Mouse (Mus musculus) hindbrain, postnatal 0 days (tissue): ENCODE data around the gene Cap2. TPM values are rescaled to one million over a fixed set of nuclear protein-coding genes. Genes with fewer than 3 reads are reported as not detected.
A peak's percentile ranks its signal among the peaks of the same experiment; 100 is the strongest.

Source experiments
- ATAC-seq: fragments of 200-750 bp; cut with Nextera tagmentation; 2 replicates; pipeline ENCODE4 v1.8.0; 2017; ENCODE audit warnings: mild to moderate bottlenecking, moderate TSS enrichment, moderate library complexity
- DNase-seq: peaks from one replicate; pipeline ENCODE4 v3.0.0-alpha.2; 2015; ENCODE audit warnings: low spot score
- H3K27ac ChIP-seq: fragments of 300-500 bp; sonication (generic); 2 replicates; pipeline ENCODE4 v1.5.1; 2014; ENCODE audit warnings: mild to moderate bottlenecking
- H3K27me3 ChIP-seq: fragments of 300-500 bp; sonication (generic); 2 replicates; pipeline ENCODE4 v1.6.1; 2014; ENCODE audit warnings: low read length, mixed read lengths; ENCODE audit not compliant: insufficient read depth
- H3K36me3 ChIP-seq: fragments of 300-500 bp; sonication (generic); 2 replicates; pipeline ENCODE4 v1.6.1; 2014; ENCODE audit warnings: low read length, mixed read lengths; ENCODE audit not compliant: insufficient read depth
- H3K4me1 ChIP-seq: fragments of 300-500 bp; sonication (generic); 2 replicates; pipeline ENCODE4 v1.6.1; 2014; ENCODE audit warnings: antibody characterized with exemption, low read length, mixed read lengths; ENCODE audit not compliant: insufficient read depth
- H3K4me2 ChIP-seq: fragments of 300-500 bp; sonication (generic); 2 replicates; pipeline ENCODE4 v1.6.1; 2014; ENCODE audit warnings: low read depth, mild to moderate bottlenecking, low read length, moderate library complexity, mixed read lengths
- H3K4me3 ChIP-seq: fragments of 300-500 bp; sonication (generic); 2 replicates; pipeline ENCODE4 v1.5.1; 2014; ENCODE audit warnings: low read length
- H3K9ac ChIP-seq: fragments of 300-500 bp; sonication (generic); replicated peaks from 2 replicates; pipeline ENCODE4 v1.6.1; 2014; ENCODE audit warnings: mild to moderate bottlenecking, low read length, moderate library complexity, mixed read lengths
- H3K9me3 ChIP-seq: fragments of 300-500 bp; sonication (generic); 2 replicates; pipeline ENCODE4 v1.6.1; 2016; ENCODE audit warnings: low read length, mixed read lengths
- CTCF ChIP-seq: IDR thresholded peaks from 2 replicates; pipeline ENCODE4 v1.5.1; 2016; ENCODE audit warnings: antibody characterized with exemption, control low read depth, low read depth
- WGBS: fragments of 180-500 bp; shearing (Covaris S2); extraction: QIAGEN DNeasy Blood & Tissue Kit; methylation state at CpG from one replicate; pipeline ENCODE4 v1.1.7; 2014; 5-methylcytosine and 5-hydroxymethylcytosine counted together
- polyA plus RNA-seq: library from polyadenylated mRNA; unstranded; fragments of >200 nt; fragmentation: Nextera tagmentation; extraction: Ambion mirVana; gene quantifications from 2 replicates; pipeline ENCODE4 v1.2.1, GENCODE M21; 2015
- total RNA-seq: library from RNA; depleted of rRNA; stranded (reverse); fragments of >200 nt; gene quantifications from 2 replicates; pipeline ENCODE4 v1.2.3, GENCODE M21; 2014

Gene Cap2
- total and polyA plus RNA-seq, 2 experiments from 2014 or later: 9.3 to 16.6 TPM

DNA sequence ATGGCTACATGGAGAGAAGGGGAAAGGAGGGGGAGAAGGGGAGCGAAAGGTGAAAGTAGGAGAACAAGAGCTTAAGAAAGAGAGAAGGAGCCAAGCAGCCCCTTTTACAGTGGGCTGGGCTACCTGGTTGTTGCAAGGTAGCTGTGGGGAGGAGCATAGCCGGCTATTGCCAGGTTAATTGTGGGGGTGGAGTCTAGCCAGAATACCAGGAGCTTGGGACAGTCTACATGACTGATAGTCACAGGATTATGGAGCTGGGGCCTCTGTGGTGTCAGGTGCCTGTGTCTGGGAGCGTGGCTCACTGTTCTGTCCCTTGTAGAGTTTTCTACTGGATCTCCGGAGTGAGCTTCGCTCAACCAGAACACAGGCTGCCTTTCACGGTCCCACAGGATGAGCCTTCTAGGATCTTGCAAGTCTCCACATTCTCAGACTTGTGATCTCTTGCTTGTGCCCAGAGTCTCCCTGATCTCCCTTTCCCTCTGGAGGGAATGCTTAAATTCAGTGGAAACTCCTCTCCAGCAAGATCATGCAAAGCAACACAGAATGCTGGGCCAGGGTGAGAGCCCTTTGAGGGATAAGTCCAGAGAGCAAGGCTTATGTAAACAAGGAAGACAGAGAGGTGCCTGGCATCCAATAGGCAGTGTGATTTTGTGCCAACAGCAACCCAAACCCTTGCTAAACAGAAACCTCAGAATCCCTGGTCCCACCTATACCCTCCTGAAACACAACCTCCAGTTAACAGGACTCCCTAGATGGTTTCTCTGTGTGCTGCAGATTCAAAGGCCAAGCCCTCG lies 119.5 kb downstream of the Cap2 start:
- ATAC-seq: no peak
- 85% methylated on average over 7 of the region's 7 CpGs for WGBS

GRCm38 (mm10) chr13:46626608-46627007 lies 125.0 kb downstream of the Cap2 start:
- no peak overlapping the region for H3K9ac ChIP-seq
- no peak overlapping the region for H3K27ac ChIP-seq
- no peaks in the 10 kb centered on the region for H3K36me3 ChIP-seq
- DNase-seq (no peak), ATAC-seq (no peak)
- 75% methylated on average over 9 of the region's 9 CpGs for WGBS
- no peak overlapping the region for H3K4me3 ChIP-seq
- H3K27me3 ChIP-seq: no peaks in the 10 kb centered on the region
- H3K9me3 ChIP-seq: no peaks in the 10 kb centered on the region
- H3K4me1 ChIP-seq: no peaks in the 10 kb centered on the region
- H3K4me2 ChIP-seq: no peak overlapping the region
- no peak for TF ChIP-seq CTCF

More for the DNA sequence above, 119.5 kb downstream of the Cap2 start:
- H3K27me3 ChIP-seq: no peaks in the 10 kb centered on the region
- H3K4me2 ChIP-seq: no peak overlapping the region
- H3K36me3 ChIP-seq: no peaks in the 10 kb centered on the region
- no peaks in the 10 kb centered on the region for H3K4me1 ChIP-seq
- H3K9me3 ChIP-seq: no peaks in the 10 kb centered on the region
- H3K27ac ChIP-seq: no peak overlapping the region
- no peak overlapping the region for H3K9ac ChIP-seq
- no peak for DNase-seq
- no peak overlapping the region for H3K4me3 ChIP-seq
- no peak for TF ChIP-seq CTCF

DNA sequence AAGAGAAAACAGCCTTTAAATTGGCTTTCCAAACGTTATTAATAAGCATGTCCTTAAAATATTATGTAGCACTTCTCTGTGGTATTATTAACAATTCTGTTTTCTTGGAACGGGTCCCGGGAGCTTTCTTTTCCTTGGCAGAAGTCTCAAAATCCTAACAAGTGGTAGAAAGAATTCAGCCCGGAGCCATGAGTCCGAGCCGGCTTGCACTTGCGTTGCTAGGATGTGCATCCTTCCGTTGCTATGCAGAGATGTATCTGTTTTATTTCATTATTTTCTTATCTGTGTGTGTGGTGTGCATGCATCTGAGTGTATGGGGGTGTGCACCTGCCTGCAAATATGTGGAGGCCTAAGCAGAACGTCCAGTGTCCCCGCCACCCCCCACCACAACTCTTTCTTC lies 126.2 kb downstream of the Cap2 start:
- peak; percentile 64 for ATAC-seq
- no peaks in the 10 kb centered on the region for H3K36me3 ChIP-seq
- no peak overlapping the region for H3K4me2 ChIP-seq
- H3K4me1 ChIP-seq: no peaks in the 10 kb centered on the region
- no peaks in the 10 kb centered on the region for H3K9me3 ChIP-seq
- no peak for TF ChIP-seq CTCF
- H3K27me3 ChIP-seq: no peaks in the 10 kb centered on the region
- no peak overlapping the region for H3K9ac ChIP-seq
- 33% methylated on average over 10 of the region's 10 CpGs for WGBS
- 0 out of 2 replicates have a peak overlapping the region, but pooled peaks have one; percentile 22 for H3K27ac ChIP-seq
- H3K4me3 ChIP-seq: no peak overlapping the region
- peak; percentile 73 for DNase-seq

GRCm38 (mm10) chr13:46629391-46629790 lies 127.7 kb downstream of the Cap2 start:
- H3K9me3 ChIP-seq: no peaks in the 10 kb centered on the region
- DNase-seq (no peak), ATAC-seq (no peak)
- no peak overlapping the region for H3K27ac ChIP-seq
- WGBS: 89% methylated on average over 6 of the region's 6 CpGs
- H3K9ac ChIP-seq: no peak overlapping the region
- H3K4me3 ChIP-seq: no peak overlapping the region
- H3K4me2 ChIP-seq: no peak overlapping the region
- H3K36me3 ChIP-seq: no peaks in the 10 kb centered on the region
- H3K27me3 ChIP-seq: no peaks in the 10 kb centered on the region
- 0 out of 2 replicates have a peak, but pooled peaks cover 5% of the 10 kb centered on the region for H3K4me1 ChIP-seq
- no peak for TF ChIP-seq CTCF

DNA sequence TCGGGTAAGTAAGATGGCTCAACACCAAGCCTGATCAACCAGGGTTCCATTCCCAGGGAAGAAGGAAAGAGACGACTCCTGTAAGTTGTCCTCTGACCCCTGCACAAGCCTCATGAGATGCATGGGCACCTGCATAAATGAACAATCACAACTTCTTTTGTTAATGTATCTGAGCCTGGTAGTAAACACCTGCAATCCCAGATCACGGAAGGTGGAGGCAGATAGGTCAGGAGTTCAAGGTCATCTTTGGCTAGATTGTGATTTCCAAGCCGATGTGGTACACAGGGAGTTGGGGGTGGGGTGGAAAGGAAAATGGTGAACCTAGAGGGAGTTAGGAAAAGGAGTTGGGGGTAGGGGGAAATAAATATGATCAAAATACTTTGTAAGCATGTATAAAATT lies 131.1 kb downstream of the Cap2 start:
- H3K27ac ChIP-seq: peak overlapping the region; percentile 80; the same call in 1 of the 2 replicates
- TF ChIP-seq CTCF: no peak
- WGBS: 66% methylated on average over 4 of the region's 4 CpGs
- DNase-seq: no peak
- H3K36me3 ChIP-seq: no peaks in the 10 kb centered on the region; the same call in 1 of the 2 replicates
- H3K27me3 ChIP-seq: no peaks in the 10 kb centered on the region
- no peak overlapping the region for H3K4me2 ChIP-seq
- H3K9me3 ChIP-seq: no peaks in the 10 kb centered on the region
- no peak overlapping the region for H3K9ac ChIP-seq
- H3K4me1 ChIP-seq: 0 out of 2 replicates have a peak, but pooled peaks cover 5% of the 10 kb centered on the region
- ATAC-seq: no peak
- H3K4me3 ChIP-seq: no peak overlapping the region

DNA sequence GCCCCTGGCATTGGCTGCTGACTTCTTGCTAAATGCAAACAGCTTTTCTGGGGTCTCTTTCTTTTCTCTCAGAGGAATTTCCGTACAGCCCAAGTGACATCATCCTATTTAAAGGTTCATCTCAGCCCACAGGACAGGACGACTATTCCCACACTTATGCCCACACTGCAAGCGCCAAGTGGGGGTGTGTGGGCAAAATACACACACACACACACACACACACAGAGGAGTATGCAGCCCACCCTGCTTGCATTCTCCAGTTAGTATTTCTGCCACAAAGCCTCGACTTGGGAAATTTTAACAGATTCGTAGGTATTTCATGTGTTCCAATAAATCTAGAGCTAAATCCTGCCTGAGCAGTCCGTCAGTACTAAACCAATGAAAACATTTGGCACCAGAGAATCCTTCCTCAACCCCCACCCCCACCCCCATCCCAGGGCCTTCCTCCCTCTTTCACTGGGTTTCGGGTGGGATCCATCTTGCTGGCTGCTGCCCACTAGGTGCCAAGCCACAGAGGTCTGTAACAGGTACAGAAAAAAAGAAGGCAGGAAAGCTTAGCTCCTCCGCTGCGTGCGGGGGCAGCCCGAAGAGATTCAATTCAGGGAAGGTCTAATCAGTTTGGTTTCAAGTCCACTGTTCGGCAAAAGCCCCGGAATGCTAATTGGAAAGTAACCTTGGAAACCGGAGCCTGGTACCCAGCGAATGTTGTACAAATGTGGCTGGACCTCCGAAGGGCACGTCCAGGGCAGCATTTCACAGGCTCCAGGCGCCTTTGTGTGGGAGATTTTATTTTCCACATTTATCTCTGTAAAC lies 131.9 kb downstream of the Cap2 start:
- Histone ChIP-seq H3K27me3 (no peaks in the 10 kb centered on the region), H3K9me3 (no peaks in the 10 kb centered on the region), H3K4me2 (peak overlapping the region; percentile 40), H3K4me1 (0 out of 2 replicates have a peak, but pooled peaks cover 5% of the 10 kb centered on the region), H3K27ac (peak overlapping the region; percentile 80), H3K36me3 (no peaks in the 10 kb centered on the region; the same call in 1 of the 2 replicates), H3K9ac (peak overlapping the region; percentile 25; the same call in 1 of the 2 replicates), H3K4me3 (no peak overlapping the region)
- 20% methylated on average over 18 of the region's 18 CpGs for WGBS
- DNase-seq (peak; percentile 87), ATAC-seq (peak; percentile 94)
- no peak for TF ChIP-seq CTCF
